23 mouse cellular contexts compared by ENCODE assay signal in the genomic region with DNA sequence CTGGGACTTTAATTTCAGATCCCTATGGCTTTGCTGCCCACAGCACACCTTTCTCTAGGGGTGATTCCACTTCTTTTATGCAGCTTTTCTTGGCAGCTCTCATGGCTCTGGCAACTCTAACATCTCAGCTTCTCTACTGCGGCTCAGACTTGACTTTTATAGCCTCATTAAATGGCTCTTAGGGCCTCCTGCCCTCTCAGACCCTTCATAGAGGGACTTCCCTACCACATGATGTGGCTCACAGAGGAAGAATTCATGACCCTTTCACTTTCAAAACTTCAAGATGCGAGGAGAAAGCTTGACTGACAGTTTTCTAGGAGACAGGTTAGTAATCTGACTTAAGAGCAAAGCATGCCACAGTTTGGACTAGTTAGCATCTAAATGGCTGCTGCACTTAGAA. TPM values are rescaled to one million over a fixed set of nuclear protein-coding genes. Genes with fewer than 3 reads are reported as not detected.
DNase-seq lines count a peak whose midpoint lies in the region; TF ChIP-seq lines count a peak whose summit lies in the region.
"Had no signal": no experiment of that assay in that cellular context is flagged by ENCODE, and none has a peak within 500 bp of the region (broad histone marks: within the 10 kb centered on the region; RNA-seq: fewer than 3 reads in every experiment).

No protein-coding gene starts in this region.

- H3K36me3 ChIP-seq in testis, adult 2 months (ENCODE audit: control insufficient read depth, insufficient read depth, low read length) = no peaks in the 10 kb centered on the region
- H3K36me3 ChIP-seq: embryonic facial prominence, embryonic 13.5 days; embryonic facial prominence, embryonic 15.5 days; forebrain, embryonic 15.5 days; G1E had no signal

- H3K4me1 ChIP-seq in testis, adult 2 months (ENCODE audit: control insufficient read depth, insufficient read depth, low read length) = no peaks in the 10 kb centered on the region
- H3K4me1 ChIP-seq: embryonic facial prominence, embryonic 13.5 days; embryonic facial prominence, embryonic 15.5 days; forebrain, embryonic 13.5 days; forebrain, embryonic 15.5 days had no signal

- no peak overlapping the region for H3K27ac ChIP-seq in testis, adult 2 months (ENCODE audit: control insufficient read depth, insufficient read depth, low read depth, low read length)
- H3K27ac ChIP-seq: embryonic facial prominence, embryonic 13.5 days; embryonic facial prominence, embryonic 15.5 days; forebrain, embryonic 13.5 days; forebrain, embryonic 15.5 days had no signal

- no peaks in the 10 kb centered on the region for H3K27me3 ChIP-seq in testis, adult 2 months (ENCODE audit: control insufficient read depth, insufficient read depth, low read length)
- H3K27me3 ChIP-seq: CH12.LX; embryonic facial prominence, embryonic 13.5 days; embryonic facial prominence, embryonic 15.5 days; forebrain, embryonic 13.5 days; forebrain, embryonic 15.5 days; Patski had no signal

- TF ChIP-seq POLR2A in testis, adult 2 months (IDR thresholded peaks at IDR 0.05; ENCODE audit: control insufficient read depth, low read depth, low read length) = no peak

- peak overlapping the region; percentile 21 for H3K4me3 ChIP-seq in testis, adult 2 months (ENCODE audit: control insufficient read depth, low read depth, low read length)
- H3K4me3 ChIP-seq: embryonic facial prominence, embryonic 13.5 days; embryonic facial prominence, embryonic 15.5 days; forebrain, embryonic 13.5 days; forebrain, embryonic 15.5 days had no signal

- DNase-seq in heart, adult 11 months = peak; percentile 60
- no peak for DNase-seq in heart, adult 8-10 months (ENCODE audit: low spot score)
- DNase-seq in testis, postnatal 14 days (ENCODE audit: low spot score) = no peak
- no peak for DNase-seq in kidney, postnatal 14 days
- DNase-seq: adrenal gland, adult 8-10 months; adrenal gland, postnatal 25 days; B cell, adult 2 months; cerebellum, adult 11 months; cerebellum, adult 18-20 months; cerebellum, adult 8-10 months; cerebellum, adult 9-11 months; cerebellum, postnatal 14 days; cerebellum, postnatal 36 days; embryo, embryonic 11 days; forebrain, postnatal 0 days had no signal

- TF ChIP-seq CTCF in testis, adult 2 months (IDR thresholded peaks at IDR 0.05; ENCODE audit: control insufficient read depth, insufficient read depth, insufficient replicate concordance, low read depth, low read length) = no peak

RNA-seq across cellular contexts. Expression of a gene that starts 10.5 kb away (rescaled TPM):
- total RNA-seq in heart, adult 8-10 months (2022) = 10 to 100 TPM; 55.7 to 58.8 (median 56.9) TPM
- 155 and 208 TPM in 2 replicates for polyA plus RNA-seq in testis, adult 2 months (2012; rRNA removed)
